Mouse (Mus musculus) intestine, postnatal 0 days (tissue): ENCODE measurements around the gene Akap12. TPM values are rescaled to one million over a fixed set of nuclear protein-coding genes. Genes with fewer than 3 reads are reported as not detected.

Experiments used
- ATAC-seq: fragments of 200-750 bp; cut with Nextera tagmentation; 2 replicates; pipeline ENCODE4 v1.8.0; 2017; ENCODE audit warnings: mild to moderate bottlenecking, moderate TSS enrichment, moderate library complexity
- H3K27ac ChIP-seq: fragments of 300-500 bp; sonication (generic); 2 replicates; pipeline ENCODE4 v1.5.1; 2014; ENCODE audit warnings: mild to moderate bottlenecking, low read depth, low read length, moderate library complexity
- H3K27me3 ChIP-seq: fragments of 300-500 bp; sonication (generic); replicated peaks from 2 replicates; pipeline ENCODE4 v1.6.1; 2014; ENCODE audit warnings: low read length, mixed read lengths; ENCODE audit not compliant: control insufficient read depth, insufficient read depth
- H3K36me3 ChIP-seq: fragments of 300-500 bp; sonication (generic); 2 replicates; pipeline ENCODE4 v1.6.1; 2014; ENCODE audit warnings: mild to moderate bottlenecking, moderate library complexity; ENCODE audit not compliant: control insufficient read depth, insufficient read depth
- H3K4me1 ChIP-seq: fragments of 300-500 bp; sonication (generic); replicated peaks from 2 replicates; pipeline ENCODE4 v1.6.1; 2014; ENCODE audit warnings: antibody characterized with exemption, low read length, mixed read lengths; ENCODE audit not compliant: control insufficient read depth, insufficient read depth
- H3K4me2 ChIP-seq: fragments of 300-500 bp; sonication (generic); replicated peaks from 2 replicates; pipeline ENCODE4 v1.6.1; 2014; ENCODE audit warnings: low read depth, mild to moderate bottlenecking, moderate library complexity
- H3K4me3 ChIP-seq: fragments of 300-500 bp; sonication (generic); 2 replicates; pipeline ENCODE4 v1.5.1; 2014; ENCODE audit warnings: low read depth, low read length
- H3K9ac ChIP-seq: fragments of 300-500 bp; sonication (generic); 2 replicates; pipeline ENCODE4 v1.6.1; 2014; ENCODE audit warnings: mild to moderate bottlenecking, low read depth, low read length
- H3K9me3 ChIP-seq: fragments of 300-500 bp; sonication (generic); 2 replicates; pipeline ENCODE4 v1.6.1; 2016; ENCODE audit warnings: mixed run types; ENCODE audit not compliant: control insufficient read depth
- CTCF ChIP-seq: sonication (generic); IDR thresholded peaks from 2 replicates; pipeline ENCODE4 v1.5.1; 2016; ENCODE audit warnings: low read depth, mild to moderate bottlenecking, control low read depth, antibody characterized with exemption, moderate library complexity
- WGBS: fragments of 180-500 bp; shearing (Covaris S2); extraction: QIAGEN DNeasy Blood & Tissue Kit; methylation state at CpG from one replicate; pipeline ENCODE4 v1.1.7; 2014; 5-methylcytosine and 5-hydroxymethylcytosine counted together
- polyA plus RNA-seq: library from polyadenylated mRNA; unstranded; fragments of >200 nt; fragmentation: Nextera tagmentation; extraction: Ambion mirVana; gene quantifications from 2 replicates; pipeline ENCODE4 v1.2.1, GENCODE M21; 2015

The Akap12 gene
- polyA plus RNA-seq, 1 experiment from 2014 or later: 15.4 TPM

GRCm38 (mm10) chr10:4398058-4398457 is 131.9 kb downstream of the Akap12 start:
- Histone ChIP-seq H3K4me3 (no peak overlapping the region), H3K4me1 (no peaks in the 10 kb centered on the region), H3K9me3 (no peaks in the 10 kb centered on the region), H3K27ac (no peak overlapping the region), H3K36me3 (peaks cover 33% of the 10 kb centered on the region), H3K9ac (no peak overlapping the region), H3K4me2 (no peak overlapping the region), H3K27me3 (no peaks in the 10 kb centered on the region)
- no peak for TF ChIP-seq CTCF
- ATAC-seq: no peak
- WGBS: 75% methylated on average over 5 of the region's 5 CpGs

GRCm38 (mm10) chr10:4404895-4405491 is 138.8 kb downstream of the Akap12 start:
- H3K9me3 ChIP-seq: no peaks in the 10 kb centered on the region
- peaks cover 47% of the 10 kb centered on the region for H3K36me3 ChIP-seq
- no peaks in the 10 kb centered on the region for H3K27me3 ChIP-seq
- 59% methylated on average over 5 of the region's 5 CpGs for WGBS
- H3K9ac ChIP-seq: no peak overlapping the region
- no peak overlapping the region for H3K4me3 ChIP-seq
- H3K27ac ChIP-seq: no peak overlapping the region
- ATAC-seq: no peak; the same call in 1 of the 2 replicates
- no peaks in the 10 kb centered on the region for H3K4me1 ChIP-seq
- H3K4me2 ChIP-seq: no peak overlapping the region
- TF ChIP-seq CTCF: peak; percentile 84

- H3K4me1 ChIP-seq: no peaks in the 10 kb centered on the region
- no peak for TF ChIP-seq CTCF
- ATAC-seq: peak; percentile 74
- H3K27ac ChIP-seq: no peak overlapping the region
- H3K4me3 ChIP-seq: no peak overlapping the region
- 41% methylated on average over 5 of the region's 5 CpGs for WGBS
- H3K9ac ChIP-seq: no peak overlapping the region
- no peak overlapping the region for H3K4me2 ChIP-seq
- no peaks in the 10 kb centered on the region for H3K9me3 ChIP-seq
- peaks cover 52% of the 10 kb centered on the region for H3K36me3 ChIP-seq
- H3K27me3 ChIP-seq: no peaks in the 10 kb centered on the region
These were observed 139.3 kb downstream of the Akap12 start for GRCm38 (mm10) chr10:4405511-4405910.

GRCm38 (mm10) chr10:4407191-4407590 is 141.0 kb downstream of the Akap12 start:
- Histone ChIP-seq H3K27me3 (no peaks in the 10 kb centered on the region), H3K36me3 (peaks cover 55% of the 10 kb centered on the region), H3K27ac (no peak overlapping the region), H3K4me1 (no peaks in the 10 kb centered on the region), H3K4me3 (no peak overlapping the region), H3K4me2 (no peak overlapping the region), H3K9me3 (no peaks in the 10 kb centered on the region), H3K9ac (no peak overlapping the region)
- ATAC-seq: no peak; the same call in 1 of the 2 replicates
- TF ChIP-seq CTCF: no peak
- 76% methylated on average over 1 of the region's 1 CpGs for WGBS

Other genes starting within 250 kb of the Akap12 start
- gene Zbtb2, start 121.7 kb downstream of the Akap12 start, polyA plus RNA-seq: 5.1 and 5.6 TPM in 2 replicates
- gene Rmnd1, start 166.0 kb downstream of the Akap12 start, polyA plus RNA-seq: 24.8 and 26.8 TPM in 2 replicates
- gene Armt1, start 166.1 kb downstream of the Akap12 start, polyA plus RNA-seq: 9.5 and 10.3 TPM in 2 replicates
- gene Ccdc170, start 216.1 kb downstream of the Akap12 start, polyA plus RNA-seq: 0.13 TPM in 1 of 2 replicates, not detected in the other